Mouse (Mus musculus) frontal cortex, postnatal 10 days (tissue): ENCODE measurements at regions not wholly inside any gene's neighbourhood (a gene's known extent, or its start where the extent isn't known, plus 50 kb on each side); places are given as distances from the start of the nearest gene placed in this dataset.
A peak's percentile ranks its signal among the peaks of the same experiment; 100 is the strongest.

Source experiments
- DNase-seq, 2 experiments: peaks; one replicate each; pipeline ENCODE4 v3.0.0; 2022; ENCODE audit warnings: low spot score in 2 of 2, mixed read lengths in 1 of 2

DNA sequence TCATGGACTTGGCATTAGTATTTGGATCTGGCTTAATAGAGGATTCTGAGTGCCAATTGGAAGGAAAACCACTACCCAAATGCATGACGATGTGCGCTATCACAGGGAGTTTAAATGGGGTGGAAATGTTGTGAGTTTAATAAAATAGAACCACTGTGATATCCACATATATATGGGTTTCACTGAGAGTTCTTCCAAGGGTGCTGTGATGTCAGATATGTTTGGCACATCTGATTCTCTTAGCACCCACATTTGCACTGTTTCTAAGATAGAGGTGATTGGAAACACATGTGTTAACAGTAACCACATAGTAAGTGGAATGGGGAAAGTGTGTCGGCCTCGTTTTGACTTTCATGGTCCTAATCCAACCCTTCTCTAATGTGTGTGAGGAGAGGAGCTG lies 189.7 kb upstream of the 1810046K07Rik start:
- no peak for DNase-seq

DNA sequence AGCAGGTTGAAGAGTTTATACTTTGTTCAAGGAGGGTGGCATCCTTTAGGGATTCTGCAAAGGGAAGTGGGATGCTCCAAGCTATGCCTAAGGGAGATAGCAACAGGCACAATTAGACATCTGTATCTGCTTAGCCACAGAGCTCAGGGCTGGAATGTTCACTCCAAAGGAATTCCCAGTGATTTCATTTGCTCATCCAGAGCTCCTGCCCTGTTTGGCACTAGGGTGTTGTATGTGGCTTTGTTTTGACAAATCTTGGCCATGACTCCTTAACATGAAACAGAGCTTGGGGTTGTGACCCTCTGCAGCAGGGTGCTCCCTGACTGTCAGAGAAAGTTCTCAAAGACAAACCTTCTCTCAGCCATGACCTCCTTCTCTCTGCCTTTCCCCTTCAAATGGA lies 194.8 kb upstream of the 1810046K07Rik start:
- DNase-seq, result no peak

DNA sequence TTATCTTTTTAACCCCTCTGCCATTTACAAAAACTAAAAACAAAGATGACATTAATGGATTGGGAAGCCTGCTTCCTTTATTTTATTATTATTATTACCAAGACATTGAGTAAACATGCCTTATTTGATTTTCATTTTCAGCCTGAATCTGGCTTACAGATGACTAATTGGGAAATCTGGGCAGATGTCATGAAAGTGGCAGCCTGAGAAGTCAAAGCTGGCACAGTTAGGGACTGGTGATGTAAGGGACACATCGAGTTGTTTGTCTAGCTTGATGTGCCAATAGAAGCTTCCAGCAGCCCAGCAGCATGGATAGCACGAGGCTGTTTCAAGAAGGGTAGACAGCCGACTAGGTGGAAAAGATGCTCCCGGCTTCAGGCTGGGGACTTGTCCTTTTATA lies 197.2 kb upstream of the 1810046K07Rik start:
- DNase-seq, result no peak

DNA sequence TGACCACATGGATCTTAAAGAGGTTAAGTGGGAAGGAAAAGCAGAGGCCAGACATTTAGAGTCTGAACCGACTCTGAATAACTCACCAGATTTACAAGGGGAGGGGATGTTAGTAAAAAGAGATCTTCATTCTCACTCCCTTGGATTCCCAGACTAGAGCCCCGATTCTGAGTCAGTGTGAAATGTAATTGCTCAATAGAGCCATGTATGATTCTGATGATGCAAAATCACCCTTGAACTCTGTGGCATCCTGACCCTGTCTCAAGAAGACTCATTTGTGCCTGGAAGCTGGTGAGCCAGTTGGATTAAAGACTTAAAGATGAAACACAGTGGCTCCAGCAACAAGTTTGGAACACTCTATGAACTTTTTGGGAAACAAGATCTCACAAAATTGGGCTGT lies 210.2 kb upstream of the 1810046K07Rik start:
- DNase-seq, result no peak

DNA sequence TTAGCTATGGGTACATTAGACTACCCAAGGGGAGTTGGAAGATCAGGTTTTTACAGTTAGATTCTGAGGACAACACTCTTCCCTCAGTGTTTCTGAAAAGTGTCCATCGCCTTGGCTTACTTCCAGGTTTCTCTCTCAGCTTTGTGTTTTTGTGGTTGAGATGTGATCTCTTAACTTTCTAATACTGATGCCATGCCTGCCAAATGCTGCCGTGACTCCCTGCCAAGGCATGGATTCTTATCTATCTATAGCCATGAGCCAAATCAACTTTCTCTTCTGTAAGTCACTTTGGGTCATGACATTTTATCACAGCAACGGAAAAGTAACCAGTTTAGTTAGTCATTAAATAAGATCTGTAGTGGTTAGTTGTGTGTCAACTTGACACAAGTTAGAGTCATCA lies 213.2 kb upstream of the 1810046K07Rik start:
- DNase-seq, result no peak

DNA sequence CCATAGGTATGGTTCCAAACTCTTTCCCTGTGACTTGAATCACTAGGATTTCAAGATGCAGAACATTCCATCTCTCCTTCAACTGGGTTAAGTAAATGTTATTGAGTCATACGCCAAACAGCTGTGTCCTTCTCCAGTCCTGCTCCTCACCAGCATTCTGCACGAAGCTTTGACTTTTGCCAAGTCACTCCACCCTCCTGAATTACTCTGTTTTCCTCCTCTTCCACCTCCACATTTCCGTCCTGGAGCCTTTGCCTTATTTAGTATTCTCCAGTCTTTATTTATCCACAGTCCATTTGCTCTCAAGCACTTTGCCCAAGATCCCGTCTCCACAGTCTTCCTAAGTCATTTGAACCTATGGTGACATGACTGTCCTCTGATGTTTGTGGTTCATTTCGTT lies 193.1 kb upstream of the Arhgap20 start:
- no peak for DNase-seq

DNA sequence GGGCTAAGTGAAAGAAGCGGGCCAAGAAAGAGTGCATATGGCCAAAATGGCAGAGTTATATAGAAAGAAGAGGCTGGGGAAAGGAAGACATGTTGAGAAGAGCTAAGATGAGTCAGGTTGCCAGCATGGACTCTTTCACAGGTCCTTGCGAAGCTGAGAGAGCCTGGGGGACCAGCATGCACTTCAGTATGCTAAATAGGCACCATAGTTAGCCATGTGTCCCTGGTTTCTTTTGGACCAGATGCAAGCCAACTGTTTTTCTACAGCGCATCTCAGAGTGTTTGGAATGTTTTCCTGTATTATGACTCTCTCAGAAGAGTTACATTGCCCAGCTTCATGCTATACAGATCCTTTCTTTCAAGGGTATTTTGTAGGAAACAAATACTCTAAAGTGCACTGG lies 183.5 kb upstream of the Arhgap20 start:
- no peak for DNase-seq

DNA sequence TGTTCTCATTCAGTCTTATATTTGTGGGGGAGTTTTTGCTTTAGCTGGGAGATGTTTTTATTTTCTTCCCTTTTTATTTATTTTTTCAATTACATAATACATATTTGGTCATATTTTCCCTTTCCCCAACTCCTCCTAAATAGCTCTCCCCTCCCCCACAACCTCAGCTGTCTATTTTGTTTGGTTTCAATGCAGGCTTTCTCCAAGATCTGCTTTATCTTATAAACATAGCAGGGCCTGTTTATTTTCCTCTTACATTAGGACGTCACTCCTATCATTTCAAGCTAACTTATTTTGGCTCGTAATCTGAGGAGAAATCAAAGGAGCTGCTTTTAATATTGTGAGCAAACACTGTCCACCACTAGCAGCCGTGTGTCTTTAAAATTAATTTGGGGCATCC lies 171.4 kb upstream of the Arhgap20 start:
- no peak for DNase-seq

DNA sequence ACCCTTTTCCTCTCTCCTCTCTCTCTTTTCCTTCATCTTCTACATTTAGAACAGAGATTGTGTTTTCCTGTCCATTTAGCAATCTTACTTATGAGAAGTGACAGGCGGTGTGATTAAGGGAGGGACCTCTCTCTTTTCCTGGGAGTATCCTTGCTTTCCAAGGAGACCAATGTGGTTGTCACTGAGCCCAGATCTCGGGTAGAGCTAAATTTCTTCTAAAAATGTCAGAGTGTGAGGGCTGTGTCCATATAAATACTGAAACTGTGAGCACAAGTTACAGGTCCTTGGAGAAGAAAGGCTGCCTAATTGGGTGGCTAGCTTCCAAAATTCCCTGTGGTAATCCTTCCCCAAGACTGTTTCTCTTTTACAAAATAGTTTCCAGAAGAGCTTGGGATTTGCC lies 166.4 kb upstream of the Arhgap20 start:
- DNase-seq, result no peak

DNA sequence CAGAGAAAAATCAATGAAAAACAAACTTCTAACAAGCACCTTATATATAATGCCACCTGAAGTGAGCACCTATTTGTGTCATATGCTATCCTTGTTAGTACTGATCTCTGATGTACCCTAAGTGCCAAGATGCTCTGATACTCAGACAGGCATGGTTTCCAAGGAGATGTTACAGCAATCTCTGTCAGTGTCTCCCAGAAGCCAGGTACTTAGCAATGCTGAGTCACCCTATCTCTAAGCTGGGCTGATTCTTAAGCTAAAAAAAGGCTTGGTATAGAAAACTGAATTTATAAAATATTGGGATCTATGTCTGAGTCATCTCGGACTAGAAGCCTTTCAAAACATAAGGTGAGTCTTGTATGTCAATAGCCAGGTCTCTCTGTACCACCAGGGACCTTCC lies 157.0 kb upstream of the Arhgap20 start:
- DNase-seq, result no peak

DNA sequence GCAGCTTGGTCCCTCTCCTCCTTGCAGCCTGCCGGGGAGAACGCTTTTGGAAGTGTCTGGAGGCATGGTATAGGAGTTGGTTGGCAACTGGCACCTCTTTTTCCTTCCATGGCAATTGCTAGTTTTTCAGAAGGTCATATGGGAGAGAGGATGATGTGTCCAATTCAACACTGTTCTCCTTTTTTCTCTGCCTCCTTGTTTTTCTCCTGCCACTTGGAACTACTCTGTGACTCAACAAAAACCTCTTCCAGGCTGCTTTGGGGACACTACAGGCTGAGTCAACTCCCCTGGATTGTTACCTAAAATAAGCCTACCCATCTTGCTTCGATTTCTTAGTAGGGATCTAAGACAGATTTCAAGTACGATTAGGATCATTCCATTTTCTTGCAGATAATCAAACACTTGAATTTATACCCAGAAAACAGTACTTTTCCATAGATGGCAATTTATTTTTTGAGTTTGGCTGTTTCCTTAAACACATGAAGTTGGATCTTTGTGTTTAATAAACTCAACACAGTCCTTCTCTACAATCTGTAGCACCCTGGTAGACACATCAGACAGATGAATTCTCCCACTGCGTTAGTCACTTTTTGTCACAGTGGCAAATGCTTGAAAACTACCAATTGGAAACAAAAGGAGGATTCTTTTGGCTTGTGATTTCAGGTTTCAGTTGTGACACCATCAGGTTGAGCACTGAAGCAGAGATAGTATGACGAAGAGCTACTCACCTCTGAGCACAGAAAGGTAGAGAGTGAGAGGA lies 156.3 kb upstream of the Arhgap20 start:
- DNase-seq, result no peak

DNA sequence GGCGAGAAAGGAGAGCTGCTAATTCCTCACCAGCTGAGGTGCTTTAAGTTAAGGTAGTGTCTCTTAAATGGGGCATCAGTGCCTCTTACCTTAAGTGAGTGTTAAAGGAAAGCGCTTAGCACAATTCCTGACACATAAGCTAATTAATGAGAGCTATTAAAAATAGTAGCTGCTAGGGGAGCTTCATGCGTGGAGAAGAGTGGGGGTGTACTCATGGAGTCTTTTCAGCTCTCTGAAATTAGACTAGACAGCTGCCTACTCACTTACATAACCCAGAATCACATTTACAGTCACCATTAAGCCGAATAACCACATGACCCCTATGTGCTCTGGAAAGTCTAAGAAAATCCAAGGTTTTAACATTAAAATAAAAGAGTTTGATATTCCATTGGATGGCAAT lies 139.0 kb upstream of the Arhgap20 start:
- DNase-seq, result no peak

DNA sequence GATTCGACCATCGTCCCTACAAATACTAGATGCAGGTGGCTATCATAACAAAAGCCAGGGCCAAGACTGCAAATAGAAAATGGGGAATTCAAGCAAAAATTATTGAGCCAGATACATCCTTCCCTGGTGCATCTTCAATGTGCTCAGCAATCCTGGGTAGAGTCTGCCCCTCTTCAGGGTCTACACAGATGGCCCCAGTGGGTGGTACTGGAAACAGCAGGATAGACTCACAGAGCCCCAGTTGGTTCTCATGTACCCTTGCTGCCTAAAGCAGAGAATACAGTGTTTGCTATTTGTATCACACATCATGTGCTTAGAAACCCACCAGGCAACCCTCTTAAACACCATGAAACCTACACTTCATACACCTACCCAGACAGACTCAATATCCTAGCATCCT lies 129.0 kb upstream of the Arhgap20 start:
- DNase-seq, result no peak

DNA sequence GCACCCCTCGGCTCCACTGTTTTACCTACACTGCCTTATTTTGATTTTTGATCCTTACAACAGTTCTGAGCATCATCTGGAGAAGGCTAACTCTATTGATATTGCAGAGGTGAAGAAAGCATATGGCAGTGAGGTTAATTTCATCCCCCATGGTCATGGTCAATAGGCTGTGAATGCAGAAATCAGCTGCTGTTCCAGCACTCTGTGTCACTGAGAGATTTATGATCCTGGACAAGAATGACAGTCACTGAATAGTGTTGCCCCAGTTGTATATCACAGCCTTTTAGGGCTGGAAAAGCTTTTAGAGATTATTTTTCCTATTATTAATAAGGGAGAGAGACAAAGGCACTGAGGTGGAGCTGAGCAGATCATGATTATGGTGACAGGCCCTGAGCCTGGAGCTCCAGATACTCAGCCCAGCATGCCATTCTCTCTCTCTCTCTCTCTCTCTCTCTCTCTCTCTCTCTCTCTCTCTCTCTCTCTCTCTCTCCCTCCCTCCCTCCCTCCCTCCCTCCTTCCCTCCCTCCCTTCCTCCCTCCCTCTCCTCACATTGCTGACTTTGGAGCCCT lies 128.5 kb upstream of the Arhgap20 start:
- DNase-seq, result no peak

DNA sequence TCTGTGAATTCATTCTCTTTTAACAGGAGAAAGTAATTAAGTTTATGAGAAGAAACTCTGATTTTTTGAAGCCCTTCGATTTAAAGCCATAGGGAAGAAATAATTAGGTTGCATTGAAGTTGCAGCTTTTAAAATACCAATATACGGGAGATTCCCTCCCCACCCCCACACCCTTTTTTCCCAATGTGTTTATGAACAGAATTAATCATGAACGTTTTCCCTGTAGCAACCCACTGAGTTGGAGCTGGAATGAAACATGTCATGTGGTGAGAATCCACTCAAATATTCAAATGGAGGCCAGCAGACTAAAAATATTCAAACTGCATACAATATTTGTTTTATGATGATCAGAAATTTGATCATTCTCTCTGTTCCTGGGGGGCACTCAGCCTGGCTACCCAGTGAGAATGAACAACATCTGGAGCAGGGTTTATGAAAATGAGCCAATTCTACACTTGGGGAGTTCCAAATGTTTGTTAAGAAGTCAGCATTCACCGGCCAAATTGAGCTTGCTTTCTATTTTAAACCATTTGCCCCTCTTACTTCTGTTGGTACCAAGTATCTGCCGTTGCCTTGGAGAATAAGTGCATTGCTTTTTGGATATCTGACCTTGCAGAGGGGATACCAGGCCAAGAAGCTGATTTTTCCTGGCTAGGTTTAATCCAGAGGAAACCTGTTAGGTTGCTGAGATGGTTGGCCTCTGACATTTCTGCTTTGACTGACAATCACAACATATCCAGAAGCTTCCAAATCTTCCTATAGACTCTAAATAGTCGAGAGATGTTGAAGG lies 127.8 kb upstream of the Arhgap20 start:
- DNase-seq, result no peak

DNA sequence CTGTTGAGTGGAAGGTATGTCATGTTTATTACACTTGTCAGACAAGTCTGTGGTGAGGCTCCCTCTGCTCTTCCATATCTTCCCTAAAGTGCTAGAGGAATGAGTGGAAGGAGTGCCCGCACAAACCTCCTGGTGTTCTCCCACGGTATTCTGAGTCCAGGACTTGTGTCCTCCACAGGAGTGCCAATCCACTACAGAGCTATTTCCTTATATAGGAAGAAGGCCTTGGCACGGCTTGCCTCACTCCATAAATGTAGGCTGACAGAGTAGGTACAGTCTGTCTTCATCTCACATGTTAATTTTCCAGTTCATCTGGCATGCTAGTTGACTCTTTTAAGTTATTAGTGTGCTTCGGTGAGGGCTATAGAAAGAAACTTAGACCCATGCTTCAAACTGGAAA lies 123.4 kb upstream of the Arhgap20 start:
- DNase-seq, result no peak

DNA sequence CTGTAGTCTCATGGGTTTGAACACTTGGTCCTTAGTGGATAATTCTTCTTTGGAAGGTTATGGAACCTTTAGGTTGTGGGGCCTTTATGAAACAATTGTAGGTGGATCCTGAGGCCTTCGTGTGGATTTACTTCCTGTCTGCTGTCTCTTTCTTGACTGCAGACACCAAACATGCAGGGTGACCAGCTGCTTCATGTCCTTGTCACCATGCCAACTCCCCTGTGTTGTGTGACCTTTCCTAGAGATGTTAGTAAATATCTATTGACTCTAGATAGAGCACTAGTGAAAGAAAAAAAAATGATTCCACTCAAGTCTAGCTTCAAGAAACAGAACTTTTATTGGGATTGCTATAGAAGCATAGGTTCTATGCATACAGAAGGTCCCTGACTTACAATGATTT lies 119.7 kb upstream of the Arhgap20 start:
- DNase-seq, result no peak

DNA sequence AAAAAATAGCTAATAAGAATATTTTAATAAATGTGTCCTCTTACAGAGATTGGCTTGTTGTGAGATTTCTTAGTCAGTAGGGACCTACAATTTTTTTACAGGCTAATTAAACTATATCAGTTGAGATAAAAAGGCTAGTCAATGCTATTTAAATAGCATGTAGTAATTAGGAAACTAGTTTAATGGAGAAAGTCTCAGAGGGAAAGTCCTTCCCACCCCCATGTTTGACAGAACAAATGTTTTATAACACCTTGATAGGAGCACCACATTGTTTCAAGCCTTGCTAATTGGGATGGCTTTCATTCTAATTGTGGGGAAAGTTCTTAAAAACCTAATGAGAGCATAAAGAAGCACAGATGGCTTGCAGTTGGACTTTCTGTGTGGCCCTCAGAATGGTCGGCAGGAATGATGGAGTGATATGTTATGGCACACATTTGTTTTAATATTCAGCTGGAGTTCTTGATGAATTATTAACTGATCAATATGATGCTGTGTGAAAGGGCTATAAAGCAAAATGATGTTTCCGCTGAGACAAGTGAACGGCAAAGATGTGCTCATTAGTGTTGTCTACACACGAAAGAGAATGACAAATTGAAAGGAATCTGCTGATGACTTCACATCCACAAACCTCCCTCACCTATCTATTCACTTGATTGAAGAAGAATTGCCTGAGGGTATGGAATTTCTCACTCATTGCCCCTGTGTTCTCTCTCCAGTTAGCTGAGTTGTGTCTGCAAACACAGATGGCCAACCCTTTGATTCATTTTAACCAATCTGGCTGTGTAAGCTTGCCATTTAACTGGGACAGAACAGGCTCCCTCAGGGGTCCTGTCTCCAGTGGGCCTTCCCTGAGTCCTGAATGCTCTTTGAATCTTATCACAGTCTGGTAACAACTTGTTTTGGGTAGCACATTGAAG lies 111.5 kb upstream of the Arhgap20 start:
- DNase-seq, result no peak

DNA sequence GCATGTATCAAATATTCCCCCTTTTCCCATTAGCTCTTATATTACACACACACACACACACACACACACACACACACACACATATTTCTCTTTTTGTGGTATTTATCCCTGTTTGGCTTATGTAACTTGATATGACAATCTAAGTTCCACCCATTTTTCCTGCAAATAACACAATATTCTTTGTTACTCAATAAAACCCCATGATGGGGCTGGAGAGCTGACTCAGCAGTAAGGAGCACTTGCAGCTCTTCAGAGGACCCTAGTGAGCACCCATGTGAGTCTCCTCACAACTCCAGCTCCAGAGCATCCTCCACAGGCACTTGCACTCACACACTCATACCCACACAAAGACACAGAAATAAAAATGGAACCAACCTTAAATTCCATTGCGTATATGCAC lies 110.5 kb upstream of the Arhgap20 start:
- no peak for DNase-seq

DNA sequence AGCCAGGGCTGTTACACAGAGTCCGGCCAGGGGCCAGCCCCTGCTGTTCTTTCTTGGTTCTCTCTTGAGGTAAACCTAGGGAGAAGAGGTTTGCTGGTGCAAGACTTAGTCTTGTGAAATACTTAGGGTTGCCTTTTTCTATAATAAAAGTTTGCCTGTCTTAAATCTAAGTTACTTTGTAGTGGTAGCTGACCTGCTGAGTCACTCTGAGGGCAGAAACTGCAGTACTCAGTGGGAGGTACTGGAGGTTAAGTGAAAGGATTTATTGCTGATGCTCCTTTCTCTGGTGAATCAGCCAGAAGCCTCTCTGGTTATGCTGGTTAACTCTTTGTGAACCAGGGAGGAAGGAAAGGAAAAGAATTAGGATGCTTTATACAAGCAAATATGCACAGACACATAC lies 107.3 kb upstream of the Arhgap20 start:
- no peak for DNase-seq

DNA sequence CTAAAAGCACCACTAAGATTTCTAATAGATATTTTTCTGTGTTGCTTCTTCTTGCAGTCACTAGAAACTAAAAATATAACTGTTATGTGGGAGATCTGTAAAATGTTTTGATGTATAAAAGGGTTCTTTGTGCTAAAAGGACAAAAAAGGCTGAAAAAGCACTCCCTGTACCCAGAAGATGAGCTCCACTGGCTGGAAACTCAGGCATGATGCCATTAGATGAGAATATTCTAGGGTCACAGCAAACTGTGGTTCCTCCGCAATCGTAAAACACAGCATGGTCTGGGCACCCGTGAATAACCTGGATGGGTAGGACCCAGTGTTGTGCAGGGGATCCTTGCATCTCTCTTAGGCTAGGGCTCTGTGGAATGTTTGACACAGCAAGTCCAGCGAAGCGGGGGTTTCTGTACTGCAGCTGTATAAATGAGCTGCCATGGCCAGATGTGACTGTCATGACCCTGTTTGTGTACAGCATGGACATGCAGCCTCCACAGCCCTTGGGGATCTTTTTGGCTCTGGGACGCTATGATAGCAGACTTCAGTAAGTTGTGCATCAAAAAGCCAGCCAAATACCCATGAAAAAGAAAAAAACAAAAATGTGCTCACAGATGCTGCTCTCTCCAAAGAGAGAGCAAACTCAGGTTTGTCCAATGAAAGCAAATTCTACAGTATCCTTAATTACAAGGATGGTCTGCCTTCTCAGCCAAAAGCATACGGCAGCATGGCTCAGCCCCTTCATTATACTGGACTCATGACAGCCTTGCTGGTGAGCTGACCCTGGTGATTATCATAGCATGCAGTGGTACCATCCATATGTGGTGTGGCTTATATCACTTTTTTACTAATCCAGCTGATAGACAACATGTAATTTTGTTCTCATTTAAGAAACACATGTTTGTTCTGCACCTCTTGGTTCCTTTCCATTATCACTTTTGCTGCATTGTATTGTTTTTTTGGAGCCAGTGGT lies 103.9 kb upstream of the Arhgap20 start:
- peak in 1 of 2 experiments; percentile 13 for DNase-seq
